Mouse (Mus musculus): ENCODE results near the gene 1700008O03Rik. TPM values are rescaled to one million over a fixed set of nuclear protein-coding genes. Genes with fewer than 3 reads are reported as not detected.

Gene 1700008O03Rik
- polyA plus RNA-seq, 1 experiment: 0.04 TPM

- Histone ChIP-seq H3K4me3 (replicated peaks) (no peak overlapping the region), H3K36me3 (ENCODE audit: control insufficient read depth) (no peaks in the 10 kb centered on the region), H3K9me3 (ENCODE audit: control insufficient read depth, low read length) (no peaks in the 10 kb centered on the region), H3K4me1 (ENCODE audit: control insufficient read depth) (no peaks in the 10 kb centered on the region), H3K27me3 (ENCODE audit: control insufficient read depth) (peaks cover 3% of the 10 kb centered on the region)
- no peak for TF ChIP-seq GATA1 (IDR thresholded peaks at IDR 0.05; ENCODE audit: low read length)
- no peak for TF ChIP-seq TAL1 (IDR thresholded peaks at IDR 0.05; ENCODE audit: low read length)
These were observed 63.3 kb downstream of the 1700008O03Rik start for GRCm38 (mm10) chr7:44322290-44322689.

- no peak overlapping the region for H3K4me3 ChIP-seq (replicated peaks)
- no peak for TF ChIP-seq GATA1 (IDR thresholded peaks at IDR 0.05; ENCODE audit: low read length)
- TF ChIP-seq TAL1 (IDR thresholded peaks at IDR 0.05; ENCODE audit: low read length): no peak
- H3K36me3 ChIP-seq (ENCODE audit: control insufficient read depth): no peaks in the 10 kb centered on the region
- H3K4me1 ChIP-seq (ENCODE audit: control insufficient read depth): no peaks in the 10 kb centered on the region
- 0 out of 2 replicates have a peak, but pooled peaks cover under 1% of the 10 kb centered on the region for H3K27me3 ChIP-seq (ENCODE audit: control insufficient read depth)
- no peaks in the 10 kb centered on the region for H3K9me3 ChIP-seq (ENCODE audit: control insufficient read depth, low read length)
These were observed 64.7 kb downstream of the 1700008O03Rik start for GRCm38 (mm10) chr7:44320886-44321285.

- Histone ChIP-seq H3K4me3 (replicated peaks) (no peak overlapping the region), H3K36me3 (ENCODE audit: control insufficient read depth) (no peaks in the 10 kb centered on the region), H3K27me3 (ENCODE audit: control insufficient read depth) (peaks cover 7% of the 10 kb centered on the region), H3K9me3 (ENCODE audit: control insufficient read depth, low read length) (no peaks in the 10 kb centered on the region), H3K4me1 (ENCODE audit: control insufficient read depth) (no peaks in the 10 kb centered on the region)
- TF ChIP-seq TAL1 (IDR thresholded peaks at IDR 0.05; ENCODE audit: low read length) (no peak), GATA1 (IDR thresholded peaks at IDR 0.05; ENCODE audit: low read length) (no peak)
These were observed 67.7 kb downstream of the 1700008O03Rik start for GRCm38 (mm10) chr7:44317913-44318312.

GRCm38 (mm10) chr7:44312484-44312883 lies 73.1 kb downstream of the 1700008O03Rik start:
- peaks cover 60% of the 10 kb centered on the region for H3K27me3 ChIP-seq (ENCODE audit: control insufficient read depth)
- H3K4me3 ChIP-seq (replicated peaks): no peak overlapping the region
- TF ChIP-seq GATA1 (IDR thresholded peaks at IDR 0.05; ENCODE audit: low read length) (no peak), TAL1 (IDR thresholded peaks at IDR 0.05; ENCODE audit: low read length) (no peak)
- H3K4me1 ChIP-seq (ENCODE audit: control insufficient read depth): no peaks in the 10 kb centered on the region; the same call in 1 of the 2 replicates
- no peaks in the 10 kb centered on the region for H3K9me3 ChIP-seq (ENCODE audit: control insufficient read depth, low read length)
- H3K36me3 ChIP-seq (ENCODE audit: control insufficient read depth): no peaks in the 10 kb centered on the region

DNA sequence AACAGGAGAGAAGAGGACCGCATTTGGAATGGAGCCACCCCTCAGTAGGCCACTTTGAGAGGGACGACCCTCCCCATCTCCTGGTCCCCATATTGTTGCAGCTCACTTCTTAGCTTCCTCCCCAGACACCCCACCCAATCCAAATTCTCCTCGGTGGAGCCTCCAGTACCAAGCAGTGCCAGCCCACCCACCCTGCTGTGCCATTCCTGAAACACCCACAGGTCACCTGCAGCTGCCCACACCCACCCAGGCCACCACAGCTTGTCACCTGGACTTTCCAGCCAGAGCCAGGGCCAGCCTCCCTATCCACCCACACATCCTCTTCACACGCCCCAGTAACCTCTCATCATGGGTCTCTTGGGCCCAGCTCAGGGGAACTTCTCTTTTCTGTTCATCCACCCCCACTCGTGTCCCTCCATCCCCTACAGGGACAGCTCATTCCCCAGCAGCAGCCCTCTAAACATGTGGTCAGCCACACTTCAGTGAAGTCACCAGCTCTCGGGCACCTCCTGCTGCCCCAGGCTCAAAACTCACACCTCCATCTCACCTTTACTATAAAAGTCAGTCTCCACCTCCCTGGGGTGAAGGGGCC lies 73.8 kb downstream of the 1700008O03Rik start:
- Histone ChIP-seq H3K4me3 (replicated peaks) (no peak overlapping the region), H3K4me1 (ENCODE audit: control insufficient read depth) (no peaks in the 10 kb centered on the region; the same call in 1 of the 2 replicates), H3K36me3 (ENCODE audit: control insufficient read depth) (no peaks in the 10 kb centered on the region), H3K9me3 (ENCODE audit: control insufficient read depth, low read length) (no peaks in the 10 kb centered on the region), H3K27me3 (ENCODE audit: control insufficient read depth) (peaks cover 66% of the 10 kb centered on the region)
- TF ChIP-seq TAL1 (IDR thresholded peaks at IDR 0.05; ENCODE audit: low read length): no peak
- no peak for TF ChIP-seq GATA1 (IDR thresholded peaks at IDR 0.05; ENCODE audit: low read length)

DNA sequence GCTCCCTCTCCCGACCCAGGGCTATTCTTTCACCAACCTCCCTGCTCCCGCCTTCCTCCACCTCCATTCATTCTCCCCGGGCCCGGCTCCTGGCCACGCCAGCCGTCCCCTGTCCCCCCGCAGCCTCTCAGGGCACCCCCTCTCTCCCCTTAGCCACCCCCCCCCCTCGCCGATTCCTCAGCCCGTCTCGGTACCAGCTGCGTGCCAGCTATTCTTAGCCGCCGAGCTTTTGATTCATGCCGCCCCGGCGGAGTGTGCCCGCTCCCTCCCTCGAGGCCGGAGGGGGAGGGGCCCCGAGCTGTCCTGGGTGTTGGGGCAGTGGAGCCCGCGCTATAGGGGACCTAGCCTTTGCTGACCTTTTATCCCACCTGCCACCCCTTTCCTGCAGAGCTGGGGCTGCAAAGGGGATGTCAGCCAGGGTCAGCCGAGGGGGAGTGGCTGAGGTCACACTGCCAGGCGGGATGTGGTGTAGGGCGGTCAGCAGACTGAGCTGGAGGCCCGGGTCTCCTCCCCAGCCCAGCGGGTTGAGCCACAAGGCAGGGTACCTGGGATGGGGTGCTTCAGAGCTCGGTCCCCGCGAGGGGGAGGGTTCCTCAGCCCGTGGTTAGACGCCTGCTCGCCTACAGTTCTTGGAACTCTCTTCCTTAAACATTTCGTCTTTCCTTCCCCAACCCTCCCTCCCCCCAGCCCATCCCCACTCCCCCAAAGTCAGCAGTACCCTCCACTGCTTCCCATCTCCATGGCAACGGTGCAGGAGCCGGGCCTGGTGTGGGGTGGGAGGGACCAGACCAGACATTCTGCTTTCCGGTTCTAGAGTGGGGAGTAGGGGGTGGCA lies 74.5 kb downstream of the 1700008O03Rik start:
- no peaks in the 10 kb centered on the region for H3K36me3 ChIP-seq (ENCODE audit: control insufficient read depth)
- H3K27me3 ChIP-seq (ENCODE audit: control insufficient read depth): peaks cover 67% of the 10 kb centered on the region
- H3K4me1 ChIP-seq (ENCODE audit: control insufficient read depth): peaks cover under 1% of the 10 kb centered on the region; the same call in 1 of the 2 replicates
- H3K9me3 ChIP-seq (ENCODE audit: control insufficient read depth, low read length): no peaks in the 10 kb centered on the region
- TF ChIP-seq TAL1 (IDR thresholded peaks at IDR 0.05; ENCODE audit: low read length): no peak
- TF ChIP-seq GATA1 (IDR thresholded peaks at IDR 0.05; ENCODE audit: low read length): no peak
- no peak overlapping the region for H3K4me3 ChIP-seq (replicated peaks)

GRCm38 (mm10) chr7:44310285-44310877 lies 75.2 kb downstream of the 1700008O03Rik start:
- Histone ChIP-seq H3K4me1 (ENCODE audit: control insufficient read depth) (peaks cover 7% of the 10 kb centered on the region), H3K36me3 (ENCODE audit: control insufficient read depth) (no peaks in the 10 kb centered on the region), H3K9me3 (ENCODE audit: control insufficient read depth, low read length) (peaks cover under 1% of the 10 kb centered on the region; the same call in 1 of the 2 replicates), H3K27me3 (ENCODE audit: control insufficient read depth) (peaks cover 73% of the 10 kb centered on the region), H3K4me3 (replicated peaks) (no peak overlapping the region)
- TF ChIP-seq TAL1 (IDR thresholded peaks at IDR 0.05; ENCODE audit: low read length): no peak

Other genes starting within 250 kb of the 1700008O03Rik start
- gene Klk1b16, start 249.1 kb downstream of the 1700008O03Rik start, polyA plus RNA-seq (2012): not detected in 2 replicates
- gene Klk1b24, start 197.6 kb downstream of the 1700008O03Rik start, polyA plus RNA-seq (2012): not detected in 2 replicates
- not detected in 2 replicates for gene Klk1b3, start 187.6 kb downstream of the 1700008O03Rik start, polyA plus RNA-seq (2012)
- gene Klk1b4, start 178.4 kb downstream of the 1700008O03Rik start, polyA plus RNA-seq (2012): not detected in 2 replicates
- not detected in 2 replicates for gene Klk1b5, start 169.9 kb downstream of the 1700008O03Rik start, polyA plus RNA-seq (2012)
- gene Klk1, start 160.5 kb downstream of the 1700008O03Rik start, polyA plus RNA-seq (2012): not detected in 2 replicates
- not detected in 2 replicates for gene Gm36864, start 149.6 kb downstream of the 1700008O03Rik start, polyA plus RNA-seq (2012)
- gene 1700028J19Rik, start 139.1 kb downstream of the 1700008O03Rik start, polyA plus RNA-seq (2012): 0.18 TPM in 1 of 2 replicates, not detected in the other
- gene 2410002F23Rik, start 139.1 kb downstream of the 1700008O03Rik start, polyA plus RNA-seq (2012): 5.6 and 5.9 TPM in 2 replicates
- gene Acp4, start 128.4 kb downstream of the 1700008O03Rik start, polyA plus RNA-seq (2012): not detected in 2 replicates
- gene Gm15517, start 124.4 kb downstream of the 1700008O03Rik start, polyA plus RNA-seq (2012): not detected in 2 replicates
- gene Clec11a, start 78.9 kb downstream of the 1700008O03Rik start, polyA plus RNA-seq (2012): 0.01 TPM in 1 of 2 replicates, not detected in the other
- 0.01 TPM in 2 replicates for gene Shank1, start 75.6 kb downstream of the 1700008O03Rik start, polyA plus RNA-seq (2012)
- not detected in 2 replicates for gene Syt3, start 1.7 kb downstream of the 1700008O03Rik start, polyA plus RNA-seq (2012)
- gene Lrrc4b, start 43.2 kb upstream of the 1700008O03Rik start, polyA plus RNA-seq (2012): not detected in 2 replicates
- 0.17 and 0.50 TPM in 2 replicates for gene Aspdh, start 79.6 kb upstream of the 1700008O03Rik start, polyA plus RNA-seq (2012)
- 1,062 and 1,188 TPM in 2 replicates for gene Josd2, start 82.2 kb upstream of the 1700008O03Rik start, polyA plus RNA-seq (2012)
- gene Emc10, start 110.7 kb upstream of the 1700008O03Rik start, polyA plus RNA-seq (2012): 26.0 and 30.5 TPM in 2 replicates
- 0.16 TPM in 1 of 2 replicates, not detected in the other for gene Fam71e1, start 110.8 kb upstream of the 1700008O03Rik start, polyA plus RNA-seq (2012)
- gene Mybpc2, start 138.8 kb upstream of the 1700008O03Rik start, polyA plus RNA-seq (2012): not detected in 2 replicates
- 0.08 TPM in 2 replicates for gene Spib, start 146.3 kb upstream of the 1700008O03Rik start, polyA plus RNA-seq (2012)
- 24.0 and 25.1 TPM in 2 replicates for gene Pold1, start 163.0 kb upstream of the 1700008O03Rik start, polyA plus RNA-seq (2012)
- 49.7 and 62.9 TPM in 2 replicates for gene Nr1h2, start 168.1 kb upstream of the 1700008O03Rik start, polyA plus RNA-seq (2012)
- gene Napsa, start 186.6 kb upstream of the 1700008O03Rik start, polyA plus RNA-seq (2012): 0.20 and 0.21 TPM in 2 replicates
- gene Kcnc3, start 204.8 kb upstream of the 1700008O03Rik start, polyA plus RNA-seq (2012): 0.01 TPM in 2 replicates

Measured in erythroblast, embryonic 14.5 days (primary cell).